Mouse (Mus musculus) liver, embryonic 14.5 days (tissue): ENCODE data around the gene Cideb.

Source experiments
- CTCF ChIP-seq: IDR thresholded peaks from 2 replicates; pipeline ENCODE4 v1.5.1; 2016; ENCODE audit warnings: antibody characterized with exemption, low read depth, control low read depth
- EP300 ChIP-seq: IDR thresholded peaks from 2 replicates; pipeline ENCODE4 v1.6.1; 2016; ENCODE audit warnings: antibody characterized with exemption, low read depth

GRCm38 (mm10) chr14:55745861-55746237 is 12.4 kb downstream of the Cideb start:
- no peak for TF ChIP-seq CTCF
- no peak for TF ChIP-seq EP300
